Mouse (Mus musculus): ENCODE measurements around the gene Lrrtm3. TPM values are rescaled to one million over a fixed set of nuclear protein-coding genes. Genes with fewer than 3 reads are reported as not detected.

Gene Lrrtm3
- total and polyA plus RNA-seq, 3 experiments: not detected

DNA sequence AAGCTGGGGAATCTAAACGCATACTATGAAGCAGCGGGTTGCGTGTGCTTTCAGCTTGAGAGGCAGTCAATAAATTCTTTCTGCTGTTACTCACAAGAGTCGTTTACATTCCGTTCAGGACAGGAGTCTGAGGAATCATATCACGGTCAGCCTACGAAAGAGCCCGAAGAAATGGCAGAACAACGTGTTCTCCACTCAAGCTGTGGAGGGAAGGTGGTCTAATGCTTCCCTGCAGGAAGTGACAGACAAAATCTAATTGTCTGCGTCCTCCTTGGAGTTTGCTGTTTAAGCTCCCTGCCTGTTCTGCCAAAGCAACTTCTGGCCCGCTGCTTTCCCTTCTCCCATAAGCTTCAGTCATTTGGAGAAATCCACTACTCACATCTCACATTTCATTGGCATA lies 112.0 kb downstream of the Lrrtm3 start:
- H3K36me3 ChIP-seq (replicated peaks in 1 of 2; ENCODE audit: control insufficient read depth in 1 of 2, insufficient read depth in 1 of 2, low read length in 1 of 2): no peaks in the 10 kb centered on the region
- TF ChIP-seq JUND (conservative IDR thresholded peaks at IDR 0.05; ENCODE audit: low read depth, low read length): no peak
- no peak for TF ChIP-seq JUN (IDR thresholded peaks at IDR 0.05; ENCODE audit: insufficient read depth, low read depth, low read length)
- no peak for TF ChIP-seq SIN3A (IDR thresholded peaks at IDR 0.05; ENCODE audit: low read length)
- no peak for TF ChIP-seq MAX (IDR thresholded peaks at IDR 0.05; ENCODE audit: low read length)
- no peak for TF ChIP-seq USF1 (IDR thresholded peaks at IDR 0.05; ENCODE audit: low read depth, low read length)
- no peak for TF ChIP-seq RAD21 (IDR thresholded peaks at IDR 0.05; ENCODE audit: low read depth, low read length)
- TF ChIP-seq CHD1 (IDR thresholded peaks at IDR 0.05; ENCODE audit: low read depth, low read length): no peak
- no peak for TF ChIP-seq RCOR1 (conservative IDR thresholded peaks at IDR 0.05; ENCODE audit: low read depth, low read length)
- no peak for TF ChIP-seq TCF12 (IDR thresholded peaks at IDR 0.05; ENCODE audit: low read depth, low read length)
- TF ChIP-seq CHD2 (IDR thresholded peaks at IDR 0.05; ENCODE audit: low read length): no peak
- dilution Hi-C loops (cut with MboI; ENCODE audit: extremely low pct_ligation_motif_present, extremely low pct_unique_long_range_greater_than_20kb, low sequenced_read_pairs) (no loop called here), in situ Hi-C loops (cut with MboI; ENCODE audit: low pct_ligation_motif_present, low pct_unique_long_range_greater_than_20kb, low sequenced_read_pairs) (no loop called here)
- no peak for DNase-seq (ENCODE audit: extremely low read depth)
- no peak overlapping the region for H3K4me3 ChIP-seq (replicated peaks in 1 of 3; ENCODE audit: low read depth in 2 of 3, low read length in 2 of 3, poor library complexity in 1 of 3)
- no peaks in the 10 kb centered on the region for H3K27me3 ChIP-seq (replicated peaks)
- H3K9me3 ChIP-seq (replicated peaks; ENCODE audit: low read length): peaks cover 49% of the 10 kb centered on the region
- H3K79me2 ChIP-seq (replicated peaks; ENCODE audit: control insufficient read depth, extremely low read depth, insufficient read depth, poor library complexity, severe bottlenecking): no peaks in the 10 kb centered on the region
- no peak overlapping the region for H3K27ac ChIP-seq (ENCODE audit: insufficient read depth, low read depth)
- no peaks in the 10 kb centered on the region for H3K4me1 ChIP-seq (ENCODE audit: control insufficient read depth in 1 of 2, insufficient read depth in 2 of 2)
- no peak overlapping the region for H3K9ac ChIP-seq (ENCODE audit: insufficient read depth, low read depth)
- no peak overlapping the region for H3K4me2 ChIP-seq (ENCODE audit: insufficient read depth, low read depth, poor library complexity, severe bottlenecking)

- TF ChIP-seq ZC3H11A (IDR thresholded peaks at IDR 0.05; ENCODE audit: low read depth, low read length) (no peak), EP300 (IDR thresholded peaks at IDR 0.05; ENCODE audit: low read length) (no peak), RCOR1 (conservative IDR thresholded peaks at IDR 0.05; ENCODE audit: low read depth, low read length) (no peak), TBP (conservative IDR thresholded peaks at IDR 0.05; ENCODE audit: low read depth, low read length) (no peak), PAX5 (IDR thresholded peaks at IDR 0.05; ENCODE audit: low read length) (no peak), NRF1 (IDR thresholded peaks at IDR 0.05; ENCODE audit: low read depth, low read length) (no peak), MAZ (IDR thresholded peaks at IDR 0.05; ENCODE audit: low read depth, low read length) (no peak), USF1 (IDR thresholded peaks at IDR 0.05; ENCODE audit: low read depth, low read length) (no peak), USF2 (conservative IDR thresholded peaks at IDR 0.05; ENCODE audit: low read depth, low read length) (no peak), POLR2AphosphoS2 (IDR thresholded peaks at IDR 0.05; ENCODE audit: low read depth, low read length) (no peak), SMC3 (IDR thresholded peaks at IDR 0.05; ENCODE audit: low read depth, low read length) (no peak), ELF1 (IDR thresholded peaks at IDR 0.05; ENCODE audit: low read depth, low read length) (no peak), JUN (IDR thresholded peaks at IDR 0.05; ENCODE audit: insufficient read depth, low read depth, low read length) (no peak), HCFC1 (IDR thresholded peaks at IDR 0.05; ENCODE audit: low read depth, low read length) (no peak)
- Histone ChIP-seq H3K27me3 (replicated peaks) (no peaks in the 10 kb centered on the region), H3K79me2 (replicated peaks; ENCODE audit: control insufficient read depth, extremely low read depth, insufficient read depth, poor library complexity, severe bottlenecking) (no peaks in the 10 kb centered on the region), H3K27ac (ENCODE audit: insufficient read depth, low read depth) (no peak overlapping the region), H3K4me2 (ENCODE audit: insufficient read depth, low read depth, poor library complexity, severe bottlenecking) (no peak overlapping the region), H3K36me3 (replicated peaks in 1 of 2; ENCODE audit: control insufficient read depth in 1 of 2, insufficient read depth in 1 of 2, low read length in 1 of 2) (no peaks in the 10 kb centered on the region), H3K4me3 (replicated peaks in 1 of 3; ENCODE audit: low read depth in 2 of 3, low read length in 2 of 3, poor library complexity in 1 of 3) (no peak overlapping the region), H3K9me3 (replicated peaks; ENCODE audit: low read length) (peaks cover 27% of the 10 kb centered on the region), H3K9ac (ENCODE audit: insufficient read depth, low read depth) (no peak overlapping the region), H3K4me1 (ENCODE audit: control insufficient read depth in 1 of 2, insufficient read depth in 2 of 2) (no peaks in the 10 kb centered on the region)
- no peak for DNase-seq (ENCODE audit: extremely low read depth)
- dilution Hi-C loops (cut with MboI; ENCODE audit: extremely low pct_ligation_motif_present, extremely low pct_unique_long_range_greater_than_20kb, low sequenced_read_pairs): no loop called here
- in situ Hi-C loops (cut with MboI; ENCODE audit: low pct_ligation_motif_present, low pct_unique_long_range_greater_than_20kb, low sequenced_read_pairs): no loop called here
Observed at GRCm38 (mm10) chr10:63972300-63972699, 117.8 kb downstream of the Lrrtm3 start.
